Mouse (Mus musculus): Measurements from ENCODE around the gene Cplx2.

Cplx2 gene

DNA sequence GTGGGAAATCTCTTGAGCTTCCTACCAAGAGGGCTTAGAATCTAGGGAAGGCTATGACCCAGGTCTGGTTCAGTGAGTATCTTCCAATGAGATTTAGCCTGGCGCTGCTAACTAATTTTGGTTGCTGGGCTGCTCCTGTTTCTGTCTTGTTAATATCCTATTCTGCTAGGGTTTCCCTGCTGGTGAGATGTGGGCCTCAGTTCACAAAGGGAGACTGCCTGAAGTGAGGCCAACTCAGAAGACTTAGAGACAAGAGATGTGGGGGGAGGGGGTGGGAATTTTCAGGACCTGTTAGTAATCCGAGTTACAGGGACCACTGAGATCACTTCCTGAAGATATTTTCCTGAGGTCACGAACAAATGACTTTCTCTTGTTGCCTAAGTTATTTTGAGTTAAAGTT is 33.1 kb downstream of the Cplx2 start:
- DNase-seq = no peak

GRCm38 (mm10) chr13:54405805-54406204 is 34.7 kb downstream of the Cplx2 start:
- no peak for DNase-seq

DNA sequence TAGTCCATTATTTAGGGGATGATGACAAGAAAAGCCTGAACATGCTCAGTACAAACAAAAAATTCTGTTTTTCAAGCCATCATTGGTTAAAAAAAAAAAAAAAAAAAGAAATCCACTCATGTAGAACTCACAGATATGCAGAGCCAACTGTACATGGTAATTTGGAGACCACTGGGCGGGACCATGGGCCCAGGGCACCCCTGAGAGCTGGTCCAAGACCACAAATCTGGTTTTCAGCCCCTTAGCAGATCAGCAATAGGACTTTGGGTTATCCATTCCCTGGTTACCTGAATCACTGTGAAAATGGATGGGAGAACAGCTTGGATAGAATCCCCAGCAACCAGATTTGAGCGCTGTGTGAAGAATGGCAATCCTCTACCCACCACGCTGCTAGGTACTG is 40.5 kb downstream of the Cplx2 start:
- DNase-seq = no peak

- DNase-seq = no peak
Observed at GRCm38 (mm10) chr13:54412236-54412635, 41.1 kb downstream of the Cplx2 start.

DNA sequence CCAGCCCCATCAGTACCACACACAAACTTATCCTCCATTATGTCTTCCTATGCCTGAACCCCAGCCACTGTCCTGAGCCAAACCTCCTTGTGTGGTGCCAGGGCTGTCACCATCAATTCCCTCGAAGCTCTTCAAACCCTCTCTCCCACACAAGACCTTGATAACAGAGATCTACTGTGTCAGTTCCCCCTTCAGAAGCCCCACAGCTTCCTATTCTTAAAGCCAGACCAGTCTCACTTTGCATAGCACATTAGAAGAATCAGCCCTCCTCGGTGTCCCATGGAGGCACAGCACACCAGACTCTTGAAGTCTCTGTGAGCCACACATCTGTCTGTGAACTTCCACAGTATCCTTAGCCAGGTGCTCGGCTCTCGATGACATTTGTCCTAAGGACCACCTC is 41.6 kb downstream of the Cplx2 start:
- no peak for DNase-seq

GRCm38 (mm10) chr13:54415059-54415458 is 43.9 kb downstream of the Cplx2 start:
- DNase-seq = no peak

GRCm38 (mm10) chr13:54418781-54419327 is 47.7 kb downstream of the Cplx2 start:
- no peak for DNase-seq

GRCm38 (mm10) chr13:54420226-54420625 is 49.1 kb downstream of the Cplx2 start:
- DNase-seq = no peak

GRCm38 (mm10) chr13:54425269-54425668 is 54.1 kb downstream of the Cplx2 start:
- no peak for DNase-seq

DNA sequence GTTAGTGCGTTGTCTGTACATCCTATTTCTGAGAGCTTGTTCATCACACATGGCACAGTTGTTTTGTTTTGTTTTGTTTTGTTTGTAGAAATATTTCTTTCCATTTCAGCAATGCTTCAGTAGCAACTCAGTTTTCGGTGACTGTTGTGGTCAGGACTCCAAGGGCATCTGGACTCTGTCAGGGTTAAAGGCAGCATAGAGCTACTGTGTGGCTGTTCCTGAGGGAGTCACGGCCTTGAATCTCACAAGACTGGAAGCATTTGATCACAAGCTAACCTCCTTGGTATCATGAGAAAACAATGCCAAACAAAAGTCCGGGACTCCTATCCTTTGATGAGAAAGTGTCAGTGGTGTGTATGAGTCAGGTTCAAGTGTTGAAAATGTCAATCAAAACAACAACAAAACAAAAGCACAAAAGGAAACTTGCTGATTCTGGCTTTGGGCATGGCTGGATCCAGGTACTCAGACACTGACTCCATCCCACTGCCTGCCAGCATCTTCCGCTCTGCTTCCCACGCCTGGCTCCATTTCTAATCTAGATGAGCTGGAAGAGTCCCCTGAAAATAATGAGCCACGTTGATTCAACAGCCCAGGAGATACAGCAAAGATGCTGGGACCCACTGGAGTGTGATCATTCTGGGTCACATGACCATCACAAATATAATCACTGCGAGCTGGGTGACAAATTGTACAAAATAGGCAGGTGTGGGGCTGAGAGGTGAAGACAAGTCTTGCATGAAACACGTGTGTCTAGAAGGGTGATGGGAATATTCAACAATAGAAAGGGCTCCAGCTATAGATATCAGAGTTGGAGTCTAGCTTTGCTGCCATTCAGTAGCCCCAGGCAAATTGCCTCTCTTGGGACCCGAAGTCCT is 55.9 kb downstream of the Cplx2 start:
- DNase-seq = no peak

GRCm38 (mm10) chr13:54428771-54429170 is 57.6 kb downstream of the Cplx2 start:
- DNase-seq = no peak

DNA sequence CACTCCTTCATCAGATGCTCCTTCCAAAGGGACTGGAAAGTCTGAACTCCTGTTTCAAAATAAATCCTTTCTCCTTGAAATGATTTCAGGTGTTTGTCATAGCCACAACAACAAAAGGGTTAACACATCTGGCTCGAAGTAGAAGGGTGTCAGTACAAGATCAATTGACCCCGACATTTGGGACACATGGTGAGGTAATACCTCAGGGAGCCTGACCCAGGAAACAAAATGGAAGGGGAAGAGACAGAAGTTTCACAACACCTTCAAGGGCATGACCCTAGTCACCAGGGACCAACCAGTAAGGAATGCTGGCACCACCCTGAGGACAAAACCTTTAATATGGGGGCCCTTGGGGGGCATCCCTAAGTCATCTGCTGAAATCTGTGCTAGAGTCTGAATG is 58.9 kb downstream of the Cplx2 start:
- no peak for DNase-seq

GRCm38 (mm10) chr13:54431161-54431560 is 60.0 kb downstream of the Cplx2 start:
- no peak for DNase-seq

All from cerebellum, adult 11-12 months (tissue).